Mouse (Mus musculus): ENCODE data around the gene Fggy. TPM values are rescaled to one million over a fixed set of nuclear protein-coding genes. Genes with fewer than 3 reads are reported as not detected.

Fggy gene
- polyA plus RNA-seq, 1 experiment from 2014 or later, result 10.8 TPM

DNA sequence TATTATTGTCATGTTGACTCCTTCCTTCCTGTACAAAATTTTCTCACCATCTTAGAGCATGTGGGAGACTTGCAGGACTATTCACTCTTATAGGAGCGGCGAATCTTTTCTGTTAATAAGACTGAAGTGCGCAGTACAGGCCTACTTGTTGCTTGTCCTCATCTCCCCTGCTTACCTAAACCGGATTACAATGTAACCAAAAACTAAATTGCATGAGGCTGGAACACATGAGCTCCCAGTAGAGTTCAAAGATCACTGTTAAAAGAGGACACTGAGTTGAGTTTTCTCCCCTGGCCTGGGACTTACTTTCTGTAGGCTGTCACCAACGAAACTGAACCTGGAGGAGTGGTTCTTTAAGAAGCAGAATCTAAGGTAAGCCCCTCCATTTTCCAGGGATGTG, 21.9 kb downstream of the Fggy start:
- Histone ChIP-seq H3K4me2 (ENCODE audit: low read depth) (no peak overlapping the region), H3K27ac (ENCODE audit: low read depth, low read length) (no peak overlapping the region), H3K9me3 (ENCODE audit: control insufficient read depth, low read length) (no peaks in the 10 kb centered on the region), H3K9ac (ENCODE audit: low read length) (no peak overlapping the region), H3K27me3 (ENCODE audit: control insufficient read depth, insufficient read depth, low read length) (no peaks in the 10 kb centered on the region), H3K4me1 (ENCODE audit: control insufficient read depth, insufficient read depth, low read length) (no peaks in the 10 kb centered on the region), H3K36me3 (ENCODE audit: control insufficient read depth, insufficient read depth, low read length) (no peaks in the 10 kb centered on the region), H3K4me3 (ENCODE audit: low read depth, low read length) (no peak overlapping the region)
- WGBS, result 89% methylated on average over 5 of the region's 5 CpGs
- no peak for ATAC-seq (ENCODE audit: insufficient read depth, low FRiP score, low TSS enrichment)
- no peak for DNase-seq (ENCODE audit: low spot score)

DNA sequence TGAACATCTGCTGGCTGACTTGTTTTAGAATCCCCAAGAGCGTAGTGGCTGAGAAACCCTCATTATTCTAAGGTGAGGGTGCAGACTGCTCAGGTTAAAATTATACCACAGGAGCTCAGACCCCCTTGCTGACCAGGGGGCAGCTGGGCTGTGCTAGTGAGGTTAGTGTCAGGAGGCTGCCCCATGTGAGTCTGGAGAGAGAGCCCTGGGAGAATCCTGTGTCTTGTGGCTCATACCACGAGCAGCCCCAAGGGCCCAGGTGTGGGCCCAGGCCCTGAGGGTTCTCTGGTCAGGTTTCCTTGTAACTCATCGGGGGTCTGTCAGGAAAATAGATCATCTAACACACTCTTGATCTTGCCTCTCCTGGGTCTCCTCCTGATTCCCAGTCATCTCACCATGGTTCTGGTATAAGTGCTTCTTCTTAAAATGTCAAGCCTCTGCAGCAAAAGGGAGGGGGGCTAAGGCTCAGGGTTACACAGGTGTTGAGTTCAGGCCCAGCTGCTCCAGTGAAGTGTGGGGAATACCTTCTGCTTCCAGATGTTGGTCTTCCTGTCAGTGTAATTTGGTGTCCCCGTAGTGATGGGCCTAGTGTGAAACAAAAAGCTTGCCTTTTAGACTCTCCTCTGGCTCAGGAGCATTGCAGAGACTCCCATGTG, 26.9 kb downstream of the Fggy start:
- Histone ChIP-seq H3K4me1 (ENCODE audit: control insufficient read depth, insufficient read depth, low read length) (no peaks in the 10 kb centered on the region; the same call in 1 of the 2 replicates), H3K4me3 (ENCODE audit: low read depth, low read length) (no peak overlapping the region), H3K27ac (ENCODE audit: low read depth, low read length) (no peak overlapping the region), H3K36me3 (ENCODE audit: control insufficient read depth, insufficient read depth, low read length) (no peaks in the 10 kb centered on the region), H3K9ac (ENCODE audit: low read length) (no peak overlapping the region), H3K9me3 (ENCODE audit: control insufficient read depth, low read length) (no peaks in the 10 kb centered on the region), H3K27me3 (ENCODE audit: control insufficient read depth, insufficient read depth, low read length) (no peaks in the 10 kb centered on the region), H3K4me2 (ENCODE audit: low read depth) (no peak overlapping the region)
- WGBS, result 74% methylated on average over 4 of the region's 4 CpGs
- DNase-seq (ENCODE audit: low spot score) (no peak), ATAC-seq (ENCODE audit: insufficient read depth, low FRiP score, low TSS enrichment) (no peak)

DNA sequence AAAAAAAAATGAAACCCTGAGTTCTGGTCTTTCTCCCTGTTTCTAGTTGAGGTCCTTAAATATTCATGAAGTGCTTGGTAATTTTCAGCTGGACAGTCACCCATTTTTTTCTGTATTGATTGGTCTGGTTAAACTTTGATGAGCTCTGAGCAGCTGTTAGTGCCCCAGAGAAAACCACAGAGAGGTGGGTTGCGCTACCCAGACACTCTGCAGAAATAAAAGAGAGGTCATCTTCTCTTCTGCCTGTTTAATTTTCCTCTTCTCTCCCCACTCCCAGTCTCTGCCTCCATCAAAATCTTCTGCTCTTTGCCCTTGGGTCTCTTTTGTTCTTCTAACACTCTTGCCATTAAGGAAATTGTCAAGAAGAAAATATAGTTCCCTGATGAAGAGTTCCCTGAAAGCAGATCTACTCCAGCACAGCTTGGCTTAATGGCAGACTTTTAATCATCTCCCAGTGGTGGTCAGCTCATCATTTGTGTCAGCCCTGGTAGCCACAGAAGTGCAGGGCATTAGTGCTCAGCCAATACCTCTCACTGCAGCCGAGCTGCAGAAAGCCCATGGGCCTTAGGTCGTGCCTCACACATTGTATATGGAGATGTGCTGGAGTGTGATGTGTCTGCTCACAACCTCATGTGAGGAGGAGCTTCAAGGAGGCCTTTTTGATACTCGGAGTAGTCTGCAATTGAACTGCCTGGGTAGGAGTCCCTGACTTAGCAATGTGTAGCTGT, 29.1 kb downstream of the Fggy start:
- Histone ChIP-seq H3K4me1 (ENCODE audit: control insufficient read depth, insufficient read depth, low read length) (no peaks in the 10 kb centered on the region; the same call in 1 of the 2 replicates), H3K27me3 (ENCODE audit: control insufficient read depth, insufficient read depth, low read length) (no peaks in the 10 kb centered on the region), H3K4me3 (ENCODE audit: low read depth, low read length) (no peak overlapping the region), H3K36me3 (ENCODE audit: control insufficient read depth, insufficient read depth, low read length) (no peaks in the 10 kb centered on the region), H3K27ac (ENCODE audit: low read depth, low read length) (no peak overlapping the region), H3K9me3 (ENCODE audit: control insufficient read depth, low read length) (no peaks in the 10 kb centered on the region), H3K9ac (ENCODE audit: low read length) (no peak overlapping the region), H3K4me2 (ENCODE audit: low read depth) (no peak overlapping the region)
- ATAC-seq (ENCODE audit: insufficient read depth, low FRiP score, low TSS enrichment) (peak; percentile 28; the same call in 1 of the 2 replicates), DNase-seq (ENCODE audit: low spot score) (no peak)
- 56% methylated on average over 4 of the region's 4 CpGs for WGBS

DNA sequence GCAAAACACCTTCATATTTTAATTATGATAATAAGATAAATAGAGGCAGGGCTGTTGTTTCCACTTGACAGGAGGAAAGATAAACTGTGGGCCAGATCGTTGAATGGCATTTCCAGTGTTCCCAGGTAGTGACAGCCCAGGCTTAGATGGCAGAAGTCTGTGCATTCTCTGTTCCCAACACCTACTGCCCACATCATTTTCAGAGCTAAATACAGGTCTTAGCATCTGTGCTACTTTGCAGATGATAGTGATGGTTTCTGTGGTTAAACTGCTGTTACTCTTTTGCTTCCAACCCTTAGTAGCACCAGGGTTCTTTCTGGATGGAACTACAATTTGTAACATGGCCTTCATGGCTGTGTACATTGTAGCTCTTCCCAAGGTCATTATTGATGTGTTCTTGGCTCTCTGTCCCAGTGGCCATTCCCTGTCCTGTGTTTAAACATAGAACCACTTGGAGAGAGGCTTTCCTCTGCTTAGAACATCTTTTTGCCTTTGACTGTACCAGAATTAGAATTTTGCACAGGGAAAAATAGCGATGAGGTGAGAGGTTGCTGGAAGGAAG, 31.5 kb downstream of the Fggy start:
- ATAC-seq (ENCODE audit: insufficient read depth, low FRiP score, low TSS enrichment) (no peak), DNase-seq (ENCODE audit: low spot score) (no peak)
- H3K36me3 ChIP-seq (ENCODE audit: control insufficient read depth, insufficient read depth, low read length), result no peaks in the 10 kb centered on the region
- H3K4me3 ChIP-seq (ENCODE audit: low read depth, low read length), result no peak overlapping the region
- no peaks in the 10 kb centered on the region for H3K27me3 ChIP-seq (ENCODE audit: control insufficient read depth, insufficient read depth, low read length)
- H3K9ac ChIP-seq (ENCODE audit: low read length), result no peak overlapping the region
- H3K9me3 ChIP-seq (ENCODE audit: control insufficient read depth, low read length), result no peaks in the 10 kb centered on the region
- WGBS, result 90% methylated on average over 2 of the region's 2 CpGs
- H3K4me1 ChIP-seq (ENCODE audit: control insufficient read depth, insufficient read depth, low read length), result no peaks in the 10 kb centered on the region; the same call in 1 of the 2 replicates
- H3K4me2 ChIP-seq (ENCODE audit: low read depth), result no peak overlapping the region
- no peak overlapping the region for H3K27ac ChIP-seq (ENCODE audit: low read depth, low read length)

DNA sequence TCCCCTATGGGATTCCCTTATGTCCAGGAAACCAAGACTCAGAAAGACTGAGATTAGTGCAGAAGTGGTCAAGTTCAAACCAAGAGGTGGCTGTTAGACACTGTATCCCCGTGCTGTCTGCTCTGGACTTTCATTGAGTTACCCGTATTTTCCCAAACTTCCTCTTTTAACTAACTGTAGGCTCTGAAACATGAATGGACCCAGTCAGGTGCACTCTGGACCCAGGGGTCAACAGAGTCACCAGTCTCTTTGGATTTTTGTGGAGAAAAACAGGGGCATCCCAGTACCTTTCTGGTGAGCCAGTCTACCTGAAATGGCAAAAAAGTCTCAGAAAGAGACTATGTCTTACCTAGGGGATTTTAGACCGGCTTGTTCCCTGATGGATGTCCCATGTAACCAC, 33.6 kb downstream of the Fggy start:
- Histone ChIP-seq H3K9me3 (ENCODE audit: control insufficient read depth, low read length) (no peaks in the 10 kb centered on the region), H3K4me2 (ENCODE audit: low read depth) (no peak overlapping the region), H3K36me3 (ENCODE audit: control insufficient read depth, insufficient read depth, low read length) (no peaks in the 10 kb centered on the region), H3K4me3 (ENCODE audit: low read depth, low read length) (no peak overlapping the region), H3K4me1 (ENCODE audit: control insufficient read depth, insufficient read depth, low read length) (no peaks in the 10 kb centered on the region; the same call in 1 of the 2 replicates), H3K27me3 (ENCODE audit: control insufficient read depth, insufficient read depth, low read length) (no peaks in the 10 kb centered on the region), H3K27ac (ENCODE audit: low read depth, low read length) (no peak overlapping the region), H3K9ac (ENCODE audit: low read length) (no peak overlapping the region)
- DNase-seq (ENCODE audit: low spot score) (no peak), ATAC-seq (ENCODE audit: insufficient read depth, low FRiP score, low TSS enrichment) (no peak)
- 88% methylated on average over 3 of the region's 3 CpGs for WGBS

DNA sequence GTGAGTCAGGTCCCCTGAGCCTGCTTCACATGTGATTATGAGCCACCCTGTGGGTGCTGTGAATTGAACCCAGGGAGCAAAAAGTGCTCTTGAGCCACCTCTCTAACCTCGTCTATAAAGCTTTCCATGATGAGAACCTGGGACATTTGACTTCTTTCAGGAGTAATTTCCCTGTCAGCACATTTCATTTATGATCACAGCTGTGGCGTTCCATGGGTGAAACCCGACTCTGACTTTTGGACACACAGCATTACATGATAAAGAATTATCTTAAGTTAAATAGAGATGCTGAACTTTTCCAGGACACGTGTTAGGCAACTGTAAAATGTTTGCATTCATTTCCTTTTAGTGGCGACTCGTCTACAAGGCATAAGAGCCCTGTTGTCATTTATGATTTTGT, 39.9 kb downstream of the Fggy start:
- 70% methylated on average over 6 of the region's 6 CpGs for WGBS

DNA sequence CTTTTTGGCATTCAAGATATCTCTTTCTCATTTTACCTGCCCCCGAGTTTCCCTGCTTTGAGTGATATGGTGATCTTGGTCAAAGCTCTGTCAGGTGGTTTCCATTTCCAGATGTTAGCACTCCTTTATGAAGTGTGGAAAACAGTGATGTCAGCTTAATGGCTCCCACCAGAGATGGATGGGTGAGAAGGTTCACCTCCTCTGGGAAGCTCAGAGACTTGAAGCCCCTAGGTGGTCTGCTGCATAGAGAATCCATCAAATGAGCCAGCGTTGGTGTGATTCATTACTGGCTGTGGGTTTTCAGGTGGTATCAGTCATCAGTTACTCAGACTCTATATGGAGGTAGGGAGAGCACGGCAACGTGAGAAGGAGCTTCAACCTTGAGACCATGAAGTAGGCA, 44.5 kb downstream of the Fggy start:
- ATAC-seq (ENCODE audit: insufficient read depth, low FRiP score, low TSS enrichment), result no peak
- Histone ChIP-seq H3K4me1 (ENCODE audit: control insufficient read depth, insufficient read depth, low read length) (no peaks in the 10 kb centered on the region), H3K36me3 (ENCODE audit: control insufficient read depth, insufficient read depth, low read length) (no peaks in the 10 kb centered on the region), H3K4me2 (ENCODE audit: low read depth) (no peak overlapping the region), H3K9me3 (ENCODE audit: control insufficient read depth, low read length) (no peaks in the 10 kb centered on the region), H3K27me3 (ENCODE audit: control insufficient read depth, insufficient read depth, low read length) (no peaks in the 10 kb centered on the region), H3K4me3 (ENCODE audit: low read depth, low read length) (no peak overlapping the region), H3K9ac (ENCODE audit: low read length) (no peak overlapping the region), H3K27ac (ENCODE audit: low read depth, low read length) (no peak overlapping the region)
- WGBS, result 63% methylated on average over 4 of the region's 4 CpGs
- no peak for DNase-seq (ENCODE audit: low spot score)

More for the DNA sequence above, 39.9 kb downstream of the Fggy start:
- no peak overlapping the region for H3K9ac ChIP-seq (ENCODE audit: low read length)
- H3K36me3 ChIP-seq (ENCODE audit: control insufficient read depth, insufficient read depth, low read length), result no peaks in the 10 kb centered on the region
- H3K4me2 ChIP-seq (ENCODE audit: low read depth), result no peak overlapping the region
- H3K4me1 ChIP-seq (ENCODE audit: control insufficient read depth, insufficient read depth, low read length), result no peaks in the 10 kb centered on the region
- no peaks in the 10 kb centered on the region for H3K9me3 ChIP-seq (ENCODE audit: control insufficient read depth, low read length)
- DNase-seq (ENCODE audit: low spot score) (no peak), ATAC-seq (ENCODE audit: insufficient read depth, low FRiP score, low TSS enrichment) (no peak)
- H3K27me3 ChIP-seq (ENCODE audit: control insufficient read depth, insufficient read depth, low read length), result no peaks in the 10 kb centered on the region
- no peak overlapping the region for H3K4me3 ChIP-seq (ENCODE audit: low read depth, low read length)
- H3K27ac ChIP-seq (ENCODE audit: low read depth, low read length), result no peak overlapping the region

DNA sequence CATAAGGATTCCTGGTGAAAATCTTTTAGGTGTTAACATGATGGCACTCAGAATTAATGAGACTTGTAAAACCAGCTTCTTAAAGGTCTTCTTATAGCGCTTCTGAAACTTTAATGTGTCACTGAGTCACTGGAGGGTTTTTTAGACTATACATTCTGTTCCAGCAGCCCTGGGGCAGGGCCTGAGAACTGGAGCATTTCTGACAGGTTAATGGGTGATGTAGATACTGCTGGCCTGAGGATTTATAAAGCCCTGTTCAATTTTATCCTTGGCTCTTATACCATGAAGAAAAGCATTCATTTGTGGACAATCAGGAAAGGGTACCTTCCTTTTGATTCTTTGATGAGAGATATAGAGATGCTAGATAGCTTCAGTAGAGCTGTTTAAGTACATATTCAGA, 45.9 kb downstream of the Fggy start:
- H3K9ac ChIP-seq (ENCODE audit: low read length), result no peak overlapping the region
- WGBS, result 73% methylated on average over 1 of the region's 1 CpGs
- H3K9me3 ChIP-seq (ENCODE audit: control insufficient read depth, low read length), result no peaks in the 10 kb centered on the region
- H3K4me1 ChIP-seq (ENCODE audit: control insufficient read depth, insufficient read depth, low read length), result no peaks in the 10 kb centered on the region
- no peak overlapping the region for H3K27ac ChIP-seq (ENCODE audit: low read depth, low read length)
- H3K4me2 ChIP-seq (ENCODE audit: low read depth), result no peak overlapping the region
- no peaks in the 10 kb centered on the region for H3K36me3 ChIP-seq (ENCODE audit: control insufficient read depth, insufficient read depth, low read length)
- H3K4me3 ChIP-seq (ENCODE audit: low read depth, low read length), result no peak overlapping the region
- DNase-seq (ENCODE audit: low spot score) (no peak), ATAC-seq (ENCODE audit: insufficient read depth, low FRiP score, low TSS enrichment) (no peak)
- H3K27me3 ChIP-seq (ENCODE audit: control insufficient read depth, insufficient read depth, low read length), result no peaks in the 10 kb centered on the region

DNA sequence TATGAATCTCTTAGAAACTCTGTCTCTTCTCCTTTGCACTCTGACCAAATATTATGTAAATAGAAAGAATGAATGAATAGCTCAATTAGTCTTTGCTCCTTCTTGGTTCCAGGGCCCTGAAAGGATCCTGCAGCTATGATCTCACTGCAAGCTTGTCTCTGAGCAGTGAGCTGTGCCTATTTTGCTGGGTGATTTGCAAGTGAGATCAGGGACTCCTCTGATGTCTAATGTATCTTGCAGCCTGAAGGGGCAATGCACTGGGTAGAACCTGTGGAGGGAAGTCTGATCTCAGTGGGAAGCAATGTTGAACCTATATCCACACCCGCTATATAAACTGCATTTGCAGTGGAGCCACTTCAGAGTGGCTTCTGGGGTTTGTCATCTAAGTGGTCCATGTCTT, 53.4 kb downstream of the Fggy start:
- 96% methylated on average over 1 of the region's 1 CpGs for WGBS
- no peaks in the 10 kb centered on the region for H3K36me3 ChIP-seq (ENCODE audit: control insufficient read depth, insufficient read depth, low read length)
- H3K4me1 ChIP-seq (ENCODE audit: control insufficient read depth, insufficient read depth, low read length), result no peaks in the 10 kb centered on the region
- H3K27ac ChIP-seq (ENCODE audit: low read depth, low read length), result no peak overlapping the region
- no peak overlapping the region for H3K9ac ChIP-seq (ENCODE audit: low read length)
- H3K4me2 ChIP-seq (ENCODE audit: low read depth), result no peak overlapping the region
- no peaks in the 10 kb centered on the region for H3K27me3 ChIP-seq (ENCODE audit: control insufficient read depth, insufficient read depth, low read length)
- no peaks in the 10 kb centered on the region for H3K9me3 ChIP-seq (ENCODE audit: control insufficient read depth, low read length)
- DNase-seq (ENCODE audit: low spot score) (no peak), ATAC-seq (ENCODE audit: insufficient read depth, low FRiP score, low TSS enrichment) (no peak)
- H3K4me3 ChIP-seq (ENCODE audit: low read depth, low read length), result no peak overlapping the region

Data from neural tube, embryonic 11.5 days (tissue).